Mouse (Mus musculus) gastrocnemius, postnatal 10 days (tissue): ENCODE data around the gene Qser1. TPM values are rescaled to one million over a fixed set of nuclear protein-coding genes. Genes with fewer than 3 reads are reported as not detected.

Experiments used
- DNase-seq: peaks from one replicate; pipeline ENCODE4 v3.0.0; 2021; ENCODE audit warnings: mixed read lengths
- total RNA-seq, 2 experiments: library from RNA; stranded (reverse); gene quantifications; 2 replicates each; pipeline ENCODE4 v1.2.3; 2021

Gene Qser1
- total RNA-seq, 2 experiments from 2014 or later = 27.6 to 29.3 TPM

- DNase-seq = no peak
These were observed 1.2 kb upstream of the Qser1 start for GRCm38 (mm10) chr2:104817555-104818330.

- peak; percentile 94 for DNase-seq
These were observed 393 bp upstream of the Qser1 start for GRCm38 (mm10) chr2:104816866-104817439.

DNA sequence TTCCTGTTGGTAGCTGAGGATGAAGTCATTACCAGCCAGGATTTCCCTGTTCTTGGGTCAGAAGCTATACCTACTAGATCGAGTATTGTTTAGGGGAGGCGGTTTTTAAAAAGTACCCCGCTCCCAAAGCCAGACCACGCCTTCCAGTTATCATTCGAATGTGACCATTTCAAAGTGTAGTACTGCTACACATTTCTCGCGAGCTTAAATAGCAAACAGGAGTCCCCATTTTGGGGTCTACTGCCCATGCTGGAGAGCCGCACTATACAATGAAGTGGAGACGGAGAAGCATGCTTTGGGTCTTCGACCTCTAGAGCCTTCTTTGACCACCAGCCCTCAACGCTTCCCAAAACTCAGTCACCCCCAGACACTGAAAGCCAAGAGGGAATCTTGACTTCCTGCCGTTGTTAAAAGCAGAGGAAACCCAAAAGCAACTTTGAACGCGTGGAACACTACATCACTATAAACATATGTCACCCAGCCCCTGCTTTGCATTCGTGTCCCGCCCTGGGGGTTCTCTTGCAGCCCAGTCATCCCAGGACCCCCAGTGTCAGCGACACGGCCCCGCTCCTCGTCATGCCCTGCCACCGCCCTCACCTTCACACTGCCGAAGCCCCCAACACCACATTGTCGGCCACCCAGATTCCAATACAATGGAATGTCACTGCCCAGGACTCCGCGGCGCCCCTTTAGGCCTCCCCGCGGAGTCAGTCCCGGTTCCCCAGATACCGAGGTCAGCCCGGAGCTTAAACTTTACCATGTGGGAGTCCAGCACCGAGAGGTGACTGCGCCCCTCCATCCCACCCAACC lies 794 bp downstream of the Qser1 start:
- no peak for DNase-seq

DNA sequence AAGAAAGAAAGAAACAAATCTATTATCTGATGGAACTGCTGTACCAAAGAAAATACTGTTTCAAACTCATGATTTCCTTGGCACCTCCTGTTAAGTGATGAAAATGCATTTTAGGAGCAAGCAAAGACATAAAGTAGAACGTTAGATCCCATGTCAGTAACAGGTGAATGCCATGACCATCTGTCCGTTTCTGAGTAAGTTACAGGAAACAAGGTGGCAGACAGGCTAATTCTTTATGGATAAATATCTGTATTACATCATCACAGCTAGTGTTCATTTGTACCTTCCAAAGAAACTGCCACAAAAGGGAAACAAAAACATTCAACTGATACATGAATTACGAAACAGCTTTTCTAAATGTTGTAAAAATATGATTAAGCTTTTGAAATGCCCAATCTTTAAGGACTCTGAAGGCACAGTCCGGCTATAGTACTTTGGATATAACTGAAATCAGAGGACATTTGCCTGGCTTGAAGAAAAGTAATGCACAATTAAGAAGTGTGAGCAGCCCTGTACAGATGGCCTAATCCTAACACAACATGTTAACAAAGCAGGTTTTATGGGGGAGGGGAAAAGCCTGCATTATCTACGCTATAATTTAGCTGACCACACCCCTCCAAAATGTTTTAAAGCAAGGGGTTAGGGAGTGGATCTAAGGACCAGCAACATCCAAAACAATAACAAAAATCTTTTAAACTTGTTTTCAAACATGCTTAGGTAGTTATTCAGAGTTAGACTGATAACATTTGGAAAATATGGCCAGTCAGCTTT lies 2.2 kb downstream of the Qser1 start:
- no peak for DNase-seq

GRCm38 (mm10) chr2:104805435-104805834 lies 11.1 kb downstream of the Qser1 start:
- no peak for DNase-seq

GRCm38 (mm10) chr2:104774763-104775162 lies 41.8 kb downstream of the Qser1 start:
- no peak for DNase-seq

DNA sequence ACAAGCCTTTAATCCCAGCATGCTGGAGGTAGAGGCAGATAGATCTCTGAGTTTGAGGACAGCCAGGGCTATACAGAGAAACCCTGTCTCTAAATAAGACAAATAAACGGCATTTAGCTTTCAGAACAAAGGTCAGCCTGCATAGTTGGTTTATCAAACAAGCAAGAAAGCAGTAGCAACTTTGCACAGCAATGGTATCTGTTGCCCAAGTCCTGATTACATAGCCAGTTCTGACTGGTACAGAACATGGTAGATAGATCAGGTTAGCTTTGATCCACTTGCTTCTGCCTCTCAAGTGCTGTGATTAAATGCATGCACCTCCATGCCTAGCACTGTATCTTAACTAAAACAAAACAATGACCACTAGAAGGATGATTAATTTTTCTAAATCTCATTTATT lies 47.9 kb downstream of the Qser1 start:
- no peak for DNase-seq

DNA sequence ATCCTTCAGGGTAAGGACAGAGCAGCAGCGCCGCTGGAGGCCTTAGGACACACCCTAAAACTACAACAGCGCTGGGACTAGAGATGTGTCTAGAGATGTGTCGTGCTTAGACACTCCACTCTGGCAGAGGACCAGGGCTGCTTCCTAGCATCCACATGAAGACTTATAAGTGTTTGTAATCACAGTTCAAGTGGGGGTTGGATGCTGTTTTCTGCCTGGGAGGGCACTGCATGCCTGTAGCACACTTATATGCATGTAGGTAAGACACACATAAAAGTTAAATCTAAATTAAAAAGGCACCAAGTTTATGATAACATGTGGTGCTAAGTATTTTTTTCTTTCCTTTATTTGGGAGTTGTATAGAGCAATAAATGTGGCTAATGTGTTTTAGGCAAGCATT lies 52.5 kb downstream of the Qser1 start:
- no peak for DNase-seq

GRCm38 (mm10) chr2:104763134-104763703 lies 53.3 kb downstream of the Qser1 start:
- DNase-seq = no peak

- DNase-seq = no peak
These were observed 65.9 kb downstream of the Qser1 start for GRCm38 (mm10) chr2:104750611-104751010.

- no peak for DNase-seq
These were observed 67.8 kb downstream of the Qser1 start for GRCm38 (mm10) chr2:104748652-104749183.

GRCm38 (mm10) chr2:104746251-104746650 lies 70.3 kb downstream of the Qser1 start:
- no peak for DNase-seq

DNA sequence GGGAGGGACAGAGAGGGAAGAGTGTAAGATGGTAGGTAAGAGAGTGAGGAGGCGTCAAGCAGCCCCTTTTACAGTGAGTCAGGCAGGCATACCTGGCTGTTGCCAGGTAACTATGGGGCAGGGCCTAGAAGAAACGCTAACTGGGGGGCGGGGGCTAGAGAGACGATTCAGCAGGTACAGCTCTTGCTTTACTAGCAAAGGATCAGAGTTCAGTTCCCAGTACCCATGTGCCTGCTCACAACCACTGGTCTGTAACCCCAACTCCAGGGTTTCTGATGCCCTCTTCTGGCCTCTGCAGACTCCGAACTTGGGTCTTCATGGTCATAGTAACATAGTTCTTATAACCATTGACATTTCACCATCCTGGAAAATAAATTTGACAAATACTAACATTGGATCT lies 72.6 kb downstream of the Qser1 start:
- DNase-seq = no peak

DNA sequence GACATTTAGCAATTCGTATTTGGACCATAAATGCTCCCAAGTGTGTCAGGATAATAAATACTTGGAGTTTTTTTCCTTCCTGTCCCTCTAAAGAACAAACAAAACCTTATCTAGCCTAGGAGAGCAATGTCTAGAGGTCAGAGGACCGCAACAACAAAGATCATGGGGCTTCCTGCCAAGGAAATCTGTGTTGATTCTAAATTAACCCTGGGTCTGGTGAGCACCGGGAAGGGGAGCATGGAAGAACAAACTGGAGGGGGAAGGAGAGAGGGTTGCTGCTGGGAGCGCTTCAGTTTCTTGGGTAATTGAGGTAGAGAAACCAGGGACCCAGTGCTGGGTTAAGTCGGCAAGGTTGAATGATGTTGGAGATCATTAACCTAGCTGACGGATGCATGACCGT lies 73.4 kb downstream of the Qser1 start:
- DNase-seq = no peak

GRCm38 (mm10) chr2:104742741-104743064 lies 73.9 kb downstream of the Qser1 start, which contains the start of gene Depdc7:
Gene Depdc7, minus strand, starts transcription at chr2:104742878.
- peak; percentile 93 for DNase-seq

GRCm38 (mm10) chr2:104741896-104742740 lies 74.4 kb downstream of the Qser1 start:
- no peak for DNase-seq

GRCm38 (mm10) chr2:104741015-104741758 lies 75.4 kb downstream of the Qser1 start:
- no peak for DNase-seq

- DNase-seq = no peak
These were observed 76.2 kb downstream of the Qser1 start for GRCm38 (mm10) chr2:104740248-104740949.

GRCm38 (mm10) chr2:104739691-104740090 lies 76.9 kb downstream of the Qser1 start:
- DNase-seq = no peak
